Mouse (Mus musculus) urinary bladder, postnatal 4 days (tissue): ENCODE measurements around the gene Ptger2.
"Not testable (repeated sequence)": the region's sequence is repeated elsewhere in the genome, so short reads cannot be mapped to it uniquely, and the experiment has no call there.

Experiments
- DNase-seq, 2 experiments: peaks; one replicate each; pipeline ENCODE4 v3.0.0; 2021 to 2022; ENCODE audit warnings: low spot score in 2 of 2

Gene Ptger2

DNA sequence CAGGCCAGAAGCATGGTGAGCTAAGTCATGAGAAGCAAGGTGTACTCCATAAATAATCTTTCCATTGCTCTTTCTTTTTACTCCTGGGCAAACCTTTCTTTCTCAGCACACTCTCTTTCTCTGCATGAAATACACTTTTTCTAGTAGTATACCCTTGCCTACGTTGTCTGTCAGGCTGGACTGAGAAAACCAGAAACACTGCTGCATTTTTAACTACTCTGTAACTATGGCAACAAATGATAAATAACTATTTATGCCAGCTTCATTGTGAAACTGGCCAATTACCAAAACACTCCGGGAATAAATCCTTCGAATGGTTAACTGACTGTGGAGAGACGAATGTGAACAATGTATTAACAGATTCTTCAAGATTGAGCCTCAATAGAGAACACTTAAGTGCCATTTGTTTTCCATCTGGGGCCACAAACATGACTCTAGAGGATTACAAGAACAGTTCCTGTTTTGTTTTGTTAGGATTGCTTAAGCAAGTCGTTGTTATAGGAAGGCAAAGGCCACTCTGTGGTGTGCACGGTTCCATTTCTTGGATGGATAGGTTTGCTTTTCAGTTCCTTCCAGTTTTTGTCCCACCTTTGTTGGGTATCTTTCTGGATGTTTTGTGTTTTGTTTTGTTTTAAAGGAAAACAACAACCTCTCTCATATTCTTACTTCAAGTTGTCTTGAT, at the start of gene Ptger2:
Gene Ptger2, plus strand, starts transcription at position 522 of the 682 bp plus-strand sequence.
- not testable (repeated sequence) for DNase-seq

DNA sequence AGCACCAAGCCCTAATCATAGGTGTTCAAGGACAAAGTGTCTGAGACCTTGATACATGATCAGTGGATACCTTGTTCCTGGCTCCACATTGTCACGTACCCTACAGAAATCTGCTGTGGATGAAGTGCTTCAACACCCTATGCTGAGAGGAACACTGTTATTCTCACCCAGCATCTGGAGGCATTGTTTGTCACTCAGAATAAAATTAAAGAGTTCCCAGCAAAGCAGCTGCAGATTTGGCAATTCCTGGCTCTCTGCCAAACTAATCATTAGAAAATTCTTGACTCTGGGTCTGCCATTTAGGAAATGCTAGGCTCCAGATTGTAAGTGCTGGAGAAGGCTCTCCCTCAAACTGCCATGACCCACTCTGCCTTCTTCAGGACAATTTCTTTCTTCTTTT, 27.2 kb upstream of the Ptger2 start:
- DNase-seq: no peak

DNA sequence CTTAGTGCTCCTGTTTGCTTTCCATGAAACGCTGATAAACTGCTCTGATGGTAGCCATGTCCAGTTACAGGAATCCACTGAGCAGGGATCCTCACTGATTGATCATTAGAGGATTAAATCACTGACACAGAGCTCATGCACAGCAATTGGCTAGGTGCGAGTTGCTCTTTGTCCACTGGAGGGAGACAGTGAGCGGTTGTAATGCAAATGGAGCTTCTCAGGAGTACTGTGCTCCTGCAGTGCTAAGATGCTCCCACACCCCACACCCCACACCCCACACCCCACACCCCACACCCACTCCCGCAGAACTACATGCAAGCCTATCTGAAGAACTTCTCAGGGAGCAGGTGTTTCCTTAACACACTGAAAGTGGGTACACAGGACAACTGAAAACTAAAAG, 10.7 kb upstream of the Ptger2 start:
- not testable (repeated sequence) for DNase-seq

DNA sequence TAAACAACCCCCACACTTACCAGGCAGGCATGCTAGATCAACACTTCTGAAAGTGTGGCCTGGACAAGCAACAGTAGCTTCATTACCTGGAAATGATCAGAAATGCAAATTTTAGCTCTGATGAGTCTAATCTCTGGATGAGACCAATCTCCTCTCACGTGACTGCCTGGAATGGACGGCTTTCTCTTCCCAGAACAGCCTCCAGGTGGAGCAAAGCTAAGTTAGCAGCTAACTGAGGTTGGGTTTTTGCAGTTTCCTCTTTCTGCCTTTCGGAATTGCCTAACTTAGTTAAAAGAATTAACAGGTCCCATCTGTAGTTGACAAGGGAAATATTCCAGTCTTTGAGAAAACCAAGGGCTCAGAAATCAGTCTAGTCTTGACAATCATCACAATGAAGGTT, 8.1 kb upstream of the Ptger2 start:
- no peak for DNase-seq

DNA sequence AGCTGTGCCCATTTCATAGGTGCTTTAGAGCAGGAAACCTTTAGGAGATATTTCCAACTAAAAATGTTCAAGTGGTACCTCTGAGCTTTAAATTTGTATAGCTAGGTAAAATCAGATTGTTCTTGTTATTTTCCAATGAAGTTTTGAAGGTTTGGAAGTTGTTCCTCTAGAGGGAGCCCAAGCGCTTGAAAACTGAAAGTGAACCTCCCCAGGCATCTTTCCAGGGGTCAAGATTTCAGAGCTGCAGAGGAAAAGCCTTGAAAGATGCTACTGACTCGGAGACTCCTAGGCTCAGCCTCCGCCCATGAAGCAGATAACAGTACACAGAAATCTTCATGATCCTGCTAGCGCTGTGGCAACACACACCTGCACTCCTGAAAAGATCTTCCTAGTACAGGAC, 6.5 kb upstream of the Ptger2 start:
- DNase-seq: no peak

DNA sequence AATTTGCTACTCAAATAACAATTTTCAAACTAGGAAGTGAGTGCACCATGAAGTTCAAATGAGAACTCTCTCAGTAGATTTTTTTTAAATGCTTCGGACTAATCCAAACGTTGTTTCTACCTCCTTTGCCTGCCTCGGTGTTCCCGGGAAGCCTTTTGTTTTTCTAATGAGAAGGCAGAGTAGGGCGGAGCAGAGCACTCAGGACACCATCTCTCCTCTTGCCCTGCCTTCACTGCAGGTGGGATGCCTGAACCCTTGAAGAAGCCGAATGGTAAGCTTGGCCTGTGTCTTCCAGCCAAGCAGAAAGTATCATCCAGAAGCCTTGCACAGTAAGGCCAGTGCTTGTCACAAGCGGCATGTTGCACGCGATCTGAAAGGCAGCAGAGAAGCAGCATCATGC, 3.9 kb upstream of the Ptger2 start:
- DNase-seq: no peak

DNA sequence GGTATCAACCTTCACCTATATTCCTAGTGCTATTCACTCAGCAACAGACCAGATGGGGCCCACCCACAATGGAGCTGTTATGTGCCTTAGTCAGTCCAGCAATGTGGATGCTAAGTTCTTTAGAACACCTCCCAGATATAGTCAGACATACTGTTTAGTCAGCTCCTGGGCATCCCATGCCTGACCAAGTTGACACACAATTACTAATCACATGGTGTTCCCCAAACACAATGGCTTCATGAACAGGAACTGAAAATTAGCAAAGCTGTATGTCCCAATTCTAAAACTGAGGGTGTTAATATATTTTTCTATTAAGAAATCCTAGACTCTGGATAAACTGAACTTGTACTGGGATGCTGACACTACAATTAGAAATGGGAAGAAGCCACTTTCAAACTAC, 1.7 kb upstream of the Ptger2 start:
- DNase-seq: no peak

DNA sequence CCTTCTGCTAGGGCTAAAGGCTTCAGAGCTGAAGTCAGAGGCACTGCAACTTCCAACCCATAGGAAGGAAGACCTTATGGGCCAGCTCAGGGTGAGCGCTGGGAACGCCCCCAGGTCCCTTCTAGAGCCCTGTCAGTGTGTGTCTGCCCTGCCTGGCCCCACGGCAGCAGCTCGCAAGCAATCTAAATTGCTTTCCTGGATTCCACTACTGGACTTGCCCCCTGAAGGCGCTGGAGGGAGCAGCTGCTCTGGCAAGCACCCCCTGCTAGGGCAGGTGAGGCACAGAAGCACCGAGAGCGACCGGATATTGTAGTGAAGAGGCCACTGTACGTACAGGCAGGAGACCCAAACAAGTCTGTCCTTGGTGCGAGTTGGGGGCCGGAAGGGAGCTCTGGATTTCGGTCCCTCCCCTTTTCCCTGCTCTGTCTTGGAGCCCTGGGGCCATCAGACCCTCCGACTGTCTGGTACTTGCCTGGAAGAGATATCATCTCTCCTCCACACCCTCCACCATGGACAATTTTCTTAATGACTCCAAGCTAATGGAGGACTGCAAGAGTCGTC, 541 bp downstream of the Ptger2 start:
- no peak for DNase-seq

DNA sequence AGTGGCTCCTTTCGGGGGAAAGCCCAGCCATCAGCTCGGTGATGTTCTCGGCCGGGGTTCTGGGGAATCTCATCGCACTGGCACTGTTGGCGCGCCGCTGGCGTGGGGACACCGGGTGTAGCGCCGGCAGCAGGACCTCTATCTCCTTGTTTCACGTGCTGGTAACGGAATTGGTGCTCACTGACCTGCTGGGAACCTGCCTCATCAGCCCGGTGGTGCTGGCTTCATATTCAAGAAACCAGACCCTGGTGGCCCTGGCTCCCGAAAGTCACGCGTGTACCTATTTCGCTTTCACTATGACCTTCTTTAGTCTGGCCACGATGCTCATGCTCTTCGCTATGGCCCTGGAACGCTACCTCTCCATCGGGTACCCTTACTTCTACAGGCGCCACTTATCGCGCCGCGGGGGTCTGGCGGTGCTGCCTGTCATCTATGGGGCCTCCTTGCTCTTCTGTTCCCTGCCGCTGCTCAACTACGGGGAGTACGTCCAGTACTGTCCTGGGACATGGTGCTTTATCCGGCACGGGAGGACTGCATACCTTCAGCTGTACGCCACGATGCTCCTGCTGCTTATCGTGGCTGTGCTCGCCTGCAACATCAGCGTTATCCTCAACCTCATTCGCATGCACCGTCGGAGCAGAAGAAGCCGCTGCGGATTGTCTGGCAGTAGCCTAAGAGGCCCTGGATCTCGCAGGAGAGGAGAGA, 1.2 kb downstream of the Ptger2 start:
- DNase-seq: no peak

DNA sequence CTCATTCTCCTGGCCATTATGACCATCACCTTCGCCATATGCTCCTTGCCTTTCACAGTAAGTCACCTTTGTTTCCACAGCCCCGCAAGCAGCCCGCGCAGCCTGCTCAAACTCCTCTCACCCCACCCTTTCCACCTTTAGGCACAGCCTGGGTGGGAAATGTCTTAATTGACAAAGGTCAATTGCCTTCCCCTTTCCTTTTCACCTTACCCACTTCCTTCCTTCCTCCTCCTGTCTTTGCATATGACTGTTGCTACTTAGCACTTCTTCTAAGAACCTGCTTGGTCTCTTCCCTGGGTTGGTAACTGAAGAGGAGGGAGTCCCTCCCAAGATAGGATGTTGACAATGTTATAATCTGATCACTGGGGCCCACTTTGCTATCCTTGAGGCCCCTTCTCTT, 1.8 kb downstream of the Ptger2 start:
- DNase-seq: no peak

DNA sequence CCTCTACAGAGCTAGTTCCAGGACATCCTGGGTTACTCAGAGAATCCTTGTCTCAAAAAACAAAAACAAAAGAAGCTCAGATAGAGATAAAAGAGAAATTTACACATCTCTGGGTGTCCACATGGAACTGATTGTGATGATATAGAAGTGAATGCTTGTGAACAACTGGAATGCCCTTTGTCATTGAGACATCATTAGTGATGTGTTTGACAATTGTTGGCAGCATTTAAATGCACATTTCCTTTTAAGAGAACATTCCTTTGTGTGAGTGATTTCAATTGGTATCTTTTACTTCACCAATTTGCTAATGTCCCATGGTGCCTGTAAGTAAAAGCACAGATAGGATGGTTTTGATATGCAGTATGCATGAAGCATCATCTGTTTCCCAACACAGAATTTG, 6.3 kb downstream of the Ptger2 start:
- no peak for DNase-seq

DNA sequence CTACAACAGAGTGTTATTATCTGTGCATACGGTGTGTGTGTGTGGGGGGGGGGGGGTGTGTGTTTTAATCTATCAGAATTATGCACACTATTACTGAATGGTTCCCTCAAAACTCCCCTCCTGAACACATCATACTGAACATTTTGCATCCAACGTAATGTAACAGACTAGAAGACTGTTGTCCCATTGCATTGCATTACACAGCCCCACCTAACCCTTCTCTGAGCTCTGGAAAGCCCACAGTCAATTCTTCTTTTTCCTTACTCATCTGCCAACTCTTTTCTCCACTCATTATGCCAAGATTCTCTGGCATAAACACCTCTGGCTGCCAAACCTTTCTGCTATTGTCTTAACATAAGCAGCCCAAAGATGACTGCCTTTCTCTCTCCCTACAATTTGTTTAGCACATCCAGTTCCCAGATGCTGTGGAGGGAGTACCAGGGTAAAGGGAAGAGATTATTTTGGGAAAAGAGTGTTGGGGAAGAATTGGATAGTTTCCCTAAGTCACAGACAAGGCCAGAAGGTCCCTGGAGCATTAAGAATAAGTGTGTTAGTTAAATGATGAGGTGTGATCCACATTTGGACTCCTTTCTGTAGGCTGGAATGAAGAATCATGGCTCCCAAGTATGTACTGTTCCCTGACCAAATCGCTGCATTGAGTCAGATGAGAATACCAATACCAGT, 12.2 kb downstream of the Ptger2 start:
- DNase-seq: no peak

DNA sequence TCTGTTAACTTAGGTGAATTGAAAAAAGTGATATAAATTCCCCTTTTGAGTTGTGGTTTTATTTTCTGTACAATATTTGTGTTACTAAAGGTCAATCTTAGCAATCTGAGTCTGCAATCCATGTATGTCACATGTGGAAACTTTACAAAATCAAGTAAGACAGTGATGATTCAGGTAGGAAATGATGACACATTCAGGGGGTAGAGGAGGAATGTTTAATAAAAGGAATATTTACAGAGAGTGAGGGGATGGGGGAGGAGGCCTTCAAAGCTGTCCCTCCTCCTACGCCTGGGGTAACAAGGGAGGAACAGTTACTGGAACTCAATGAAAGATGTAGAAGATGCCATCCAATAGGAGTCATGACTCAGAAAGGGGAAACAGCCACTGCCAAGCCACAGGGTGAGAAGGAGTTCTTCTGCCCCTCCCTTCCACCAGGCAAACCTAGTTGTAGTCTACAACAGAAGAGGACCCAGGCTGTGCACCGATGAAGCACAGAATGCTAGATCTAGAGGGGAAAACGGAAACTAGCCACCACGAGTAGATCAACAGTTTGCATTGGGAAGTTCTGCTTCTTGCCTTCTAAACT, 17.8 kb downstream of the Ptger2 start:
- no peak for DNase-seq

DNA sequence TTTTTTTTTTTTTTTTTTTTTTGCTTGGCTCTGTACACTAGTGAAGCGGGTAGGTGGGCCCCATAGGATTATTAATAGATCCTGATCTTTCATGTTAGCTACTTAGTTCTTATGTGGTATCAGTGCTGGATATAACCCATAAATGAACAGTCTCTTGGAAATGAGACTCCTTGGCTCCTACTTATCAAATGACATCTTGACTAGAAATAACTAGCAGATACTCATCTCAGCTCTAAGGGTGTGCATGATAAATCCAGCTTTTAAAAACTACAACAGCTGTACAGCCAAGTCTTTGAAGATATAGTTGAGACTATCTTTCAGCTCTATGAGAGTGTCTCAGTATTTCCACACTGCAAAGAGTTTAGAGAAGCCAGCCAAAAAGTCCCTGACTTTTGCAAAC, 21.2 kb downstream of the Ptger2 start:
- DNase-seq: no peak

DNA sequence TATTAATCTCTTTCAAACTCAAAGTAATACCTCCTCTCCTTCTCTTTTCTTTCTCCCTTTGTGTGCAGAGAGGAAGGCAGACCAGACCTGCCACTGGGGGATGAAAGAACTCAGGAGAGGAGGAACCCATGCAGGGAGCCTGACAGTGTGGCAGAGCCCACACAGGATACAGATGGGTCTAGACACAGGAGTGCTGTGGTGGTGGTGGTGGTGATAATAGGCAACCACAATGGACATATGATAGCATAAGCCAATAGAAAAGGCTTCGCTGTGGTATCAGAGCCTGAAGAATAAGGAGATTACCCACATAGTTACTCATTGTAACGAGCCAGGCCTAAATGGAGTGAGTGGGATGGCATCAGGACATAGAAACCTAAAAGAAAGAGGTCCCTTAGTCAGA, 23.3 kb downstream of the Ptger2 start:
- no peak for DNase-seq

DNA sequence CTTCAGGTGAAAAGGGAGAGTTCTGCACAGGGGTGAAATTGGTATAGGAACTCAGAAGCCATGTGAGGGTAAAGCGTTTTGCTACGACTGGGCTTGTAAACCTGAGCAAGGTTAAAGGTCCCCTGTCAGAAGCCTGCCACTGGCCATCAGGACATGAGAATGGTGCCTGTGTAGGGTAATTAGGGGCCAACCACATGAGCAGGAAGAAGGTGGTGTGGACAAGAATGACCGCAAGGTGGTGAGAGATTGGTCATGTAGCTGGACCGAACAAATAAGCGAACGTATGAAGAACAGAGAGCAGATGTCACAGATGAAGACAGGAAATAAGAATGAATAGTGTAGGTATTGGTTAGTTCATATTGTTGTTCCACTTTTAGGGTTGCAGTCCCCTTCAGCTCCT, 23.7 kb downstream of the Ptger2 start:
- DNase-seq: no peak

DNA sequence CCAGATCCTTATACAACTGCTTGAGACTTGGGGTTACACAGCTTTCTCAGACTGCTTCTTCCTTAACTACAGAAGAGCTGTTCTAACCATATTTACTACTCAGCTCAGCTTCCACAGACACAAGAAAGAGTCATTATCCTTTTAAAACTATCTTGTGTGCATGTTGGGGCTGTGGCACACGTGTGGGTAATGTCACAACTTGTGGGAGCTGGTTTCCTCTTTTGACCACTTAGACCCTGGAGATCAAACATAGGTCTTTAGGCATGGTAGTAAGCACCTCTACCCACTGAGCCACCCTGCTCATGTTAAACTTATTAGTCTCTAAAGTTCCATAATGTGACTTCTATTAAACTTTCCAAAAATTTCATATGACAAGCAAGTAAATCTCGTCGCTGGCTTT, 33.6 kb downstream of the Ptger2 start:
- DNase-seq: no peak

DNA sequence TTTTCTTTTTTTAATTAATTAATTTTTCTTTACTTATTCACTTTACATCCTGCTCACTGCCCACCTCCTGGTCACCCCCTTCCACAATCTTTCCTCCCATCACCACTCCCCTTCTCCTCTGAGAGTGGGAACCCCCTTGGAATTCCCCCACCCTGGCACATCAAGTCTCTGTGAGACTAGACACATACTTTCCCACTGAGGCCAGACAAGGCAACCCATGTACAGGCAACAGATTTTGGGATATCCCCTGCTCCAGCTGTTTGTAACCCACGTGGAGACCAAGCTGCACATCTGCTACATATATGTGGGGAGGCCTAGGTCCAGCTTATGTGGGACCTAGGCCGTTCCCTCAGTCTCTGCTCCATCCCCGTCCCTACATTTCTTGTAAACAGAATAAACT, 46.3 kb downstream of the Ptger2 start:
- DNase-seq: no peak

DNA sequence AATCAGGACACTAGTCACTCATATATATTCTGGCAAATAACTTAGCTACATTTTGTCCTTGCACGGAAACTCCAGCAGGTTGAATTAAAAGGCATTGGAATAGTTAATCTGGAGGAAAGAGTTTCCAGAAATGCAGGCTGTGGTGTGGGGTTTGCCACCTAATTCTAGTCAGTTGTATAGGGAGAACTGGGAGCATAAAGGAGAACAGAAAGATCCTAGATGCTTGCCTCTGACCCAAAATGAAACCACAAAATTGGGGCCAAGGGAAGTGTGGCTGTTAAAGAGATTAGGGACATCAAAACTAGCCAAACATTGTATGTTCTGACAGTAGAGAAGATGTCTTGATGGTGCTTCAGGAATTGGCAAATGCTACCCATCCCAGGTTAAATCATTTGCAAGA, 48.6 kb downstream of the Ptger2 start:
- no peak for DNase-seq

DNA sequence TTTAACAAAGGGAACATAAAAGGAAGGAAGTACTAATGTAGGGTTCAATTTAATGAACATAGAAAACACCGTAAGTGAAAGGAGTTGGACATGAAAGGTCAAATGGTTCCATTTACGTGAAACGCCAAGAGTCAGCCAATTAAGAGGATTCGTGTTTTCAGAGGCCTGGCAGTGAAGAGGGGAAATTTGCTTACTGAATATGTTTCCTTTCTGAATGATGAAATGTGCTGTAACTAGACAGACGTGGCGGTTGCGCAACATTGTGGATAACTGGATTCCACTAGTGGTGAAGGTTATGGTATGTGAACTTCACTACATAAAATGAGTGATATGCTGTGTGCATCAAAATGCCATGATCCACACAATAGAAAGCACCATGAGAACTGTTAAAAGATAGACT, 50.1 kb downstream of the Ptger2 start:
- no peak for DNase-seq

DNA sequence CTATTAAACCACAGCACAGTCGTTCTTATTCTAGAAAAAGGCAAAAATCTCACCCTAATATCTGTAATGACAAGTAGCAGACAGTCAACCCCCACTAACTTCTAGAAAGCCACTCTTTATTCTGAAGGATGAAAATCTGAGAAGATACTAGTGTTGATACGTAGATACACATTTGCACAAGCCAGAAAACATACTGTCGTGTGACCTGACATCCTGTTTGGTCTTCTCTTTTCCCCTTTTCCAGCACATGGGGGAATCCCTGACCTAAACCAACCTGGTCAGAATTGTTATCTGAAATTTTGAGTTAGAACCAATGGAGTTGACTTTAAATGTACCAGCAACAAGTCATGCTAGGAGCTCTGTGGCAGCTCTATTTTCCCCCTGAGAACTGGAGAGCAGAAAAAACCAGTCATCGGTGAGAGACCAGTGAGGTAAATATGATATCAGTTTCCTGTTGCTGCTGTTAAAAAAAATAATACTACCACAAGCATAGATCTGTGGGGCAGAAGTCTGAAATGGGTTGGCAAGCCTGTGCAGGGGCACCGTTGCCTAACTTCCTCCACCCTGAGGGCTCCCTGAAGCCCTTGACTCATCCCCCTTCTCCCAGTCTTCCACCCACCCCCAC, 53.0 kb downstream of the Ptger2 start:
- no peak for DNase-seq

DNA sequence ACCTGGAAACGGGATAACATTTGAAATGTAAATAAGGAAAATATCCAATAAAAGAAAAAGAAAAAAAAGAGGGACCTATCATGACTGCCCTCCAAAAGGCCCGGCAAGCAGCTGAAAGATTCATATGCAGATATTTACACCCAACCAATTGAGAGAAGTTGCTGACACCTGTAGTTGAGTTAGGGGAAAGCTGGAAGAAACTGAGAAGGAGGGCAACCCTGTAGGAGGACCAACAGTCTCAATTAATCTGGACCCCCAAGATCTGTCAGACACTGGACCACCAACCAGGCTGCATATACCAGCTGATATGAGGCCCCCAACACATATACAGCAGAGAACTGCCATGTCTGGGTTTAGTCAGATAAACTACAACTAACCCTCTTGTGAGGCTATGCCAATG, 60.1 kb downstream of the Ptger2 start:
- no peak for DNase-seq
